Mouse (Mus musculus): ENCODE results near the gene Polr3b. TPM values are rescaled to one million over a fixed set of nuclear protein-coding genes. Genes with fewer than 3 reads are reported as not detected.

Polr3b gene
- polyA plus RNA-seq, 1 experiment from 2014 or later = 4.9 TPM

- no peaks in the 10 kb centered on the region for H3K27me3 ChIP-seq (ENCODE audit: control insufficient read depth, insufficient read depth, low read depth, low read length)
- 84% methylated on average over 7 of the region's 7 CpGs for WGBS (ENCODE audit: insufficient replicate concordance)
- no peak overlapping the region for H3K9ac ChIP-seq (ENCODE audit: low read depth, low read length)
- no peaks in the 10 kb centered on the region for H3K9me3 ChIP-seq (replicated peaks; ENCODE audit: control insufficient read depth, low read length)
- no peaks in the 10 kb centered on the region; the same call in 1 of the 2 replicates for H3K36me3 ChIP-seq (ENCODE audit: control insufficient read depth, insufficient read depth)
- no peaks in the 10 kb centered on the region for H3K4me1 ChIP-seq (ENCODE audit: control insufficient read depth, low read depth, low read length)
- H3K4me2 ChIP-seq (ENCODE audit: low read depth, low read length) = no peak overlapping the region
- no peak for ATAC-seq (ENCODE audit: low read depth)
- H3K27ac ChIP-seq (ENCODE audit: low read length) = no peak overlapping the region
- no peak overlapping the region for H3K4me3 ChIP-seq (ENCODE audit: low read depth, low read length)
Measured at GRCm38 (mm10) chr10:84716581-84716980, 94.5 kb downstream of the Polr3b start.

- Histone ChIP-seq H3K4me2 (ENCODE audit: low read depth, low read length) (no peak overlapping the region), H3K9me3 (replicated peaks; ENCODE audit: control insufficient read depth, low read length) (no peaks in the 10 kb centered on the region), H3K27me3 (ENCODE audit: control insufficient read depth, insufficient read depth, low read depth, low read length) (no peaks in the 10 kb centered on the region), H3K4me1 (ENCODE audit: control insufficient read depth, low read depth, low read length) (no peaks in the 10 kb centered on the region), H3K27ac (ENCODE audit: low read length) (no peak overlapping the region), H3K9ac (ENCODE audit: low read depth, low read length) (no peak overlapping the region), H3K4me3 (ENCODE audit: low read depth, low read length) (no peak overlapping the region), H3K36me3 (ENCODE audit: control insufficient read depth, insufficient read depth) (no peaks in the 10 kb centered on the region; the same call in 1 of the 2 replicates)
- no peak for ATAC-seq (ENCODE audit: low read depth)
- 72% methylated on average over 12 of the region's 12 CpGs for WGBS (ENCODE audit: insufficient replicate concordance)
Measured at GRCm38 (mm10) chr10:84722711-84723110, 100.6 kb downstream of the Polr3b start.

- no peak overlapping the region for H3K27ac ChIP-seq (ENCODE audit: low read length)
- ATAC-seq (ENCODE audit: low read depth) = no peak
- H3K27me3 ChIP-seq (ENCODE audit: control insufficient read depth, insufficient read depth, low read depth, low read length) = no peaks in the 10 kb centered on the region
- H3K9me3 ChIP-seq (replicated peaks; ENCODE audit: control insufficient read depth, low read length) = no peaks in the 10 kb centered on the region
- WGBS (ENCODE audit: insufficient replicate concordance) = 78% methylated on average over 12 of the region's 12 CpGs
- H3K36me3 ChIP-seq (ENCODE audit: control insufficient read depth, insufficient read depth) = no peaks in the 10 kb centered on the region
- no peak overlapping the region for H3K4me3 ChIP-seq (ENCODE audit: low read depth, low read length)
- H3K9ac ChIP-seq (ENCODE audit: low read depth, low read length) = no peak overlapping the region
- no peaks in the 10 kb centered on the region for H3K4me1 ChIP-seq (ENCODE audit: control insufficient read depth, low read depth, low read length)
- H3K4me2 ChIP-seq (ENCODE audit: low read depth, low read length) = no peak overlapping the region
Measured at GRCm38 (mm10) chr10:84727005-84727404, 104.9 kb downstream of the Polr3b start.

- no peak overlapping the region for H3K9ac ChIP-seq (ENCODE audit: low read depth, low read length)
- WGBS (ENCODE audit: insufficient replicate concordance) = 72% methylated on average over 4 of the region's 4 CpGs
- no peaks in the 10 kb centered on the region for H3K27me3 ChIP-seq (ENCODE audit: control insufficient read depth, insufficient read depth, low read depth, low read length)
- no peaks in the 10 kb centered on the region for H3K36me3 ChIP-seq (ENCODE audit: control insufficient read depth, insufficient read depth)
- no peaks in the 10 kb centered on the region for H3K4me1 ChIP-seq (ENCODE audit: control insufficient read depth, low read depth, low read length)
- no peak overlapping the region for H3K4me3 ChIP-seq (ENCODE audit: low read depth, low read length)
- H3K27ac ChIP-seq (ENCODE audit: low read length) = no peak overlapping the region
- H3K9me3 ChIP-seq (replicated peaks; ENCODE audit: control insufficient read depth, low read length) = no peaks in the 10 kb centered on the region
- ATAC-seq (ENCODE audit: low read depth) = no peak
- H3K4me2 ChIP-seq (ENCODE audit: low read depth, low read length) = no peak overlapping the region
Measured at GRCm38 (mm10) chr10:84727760-84728159, 105.7 kb downstream of the Polr3b start.

- H3K9me3 ChIP-seq (replicated peaks; ENCODE audit: control insufficient read depth, low read length) = no peaks in the 10 kb centered on the region
- 63% methylated on average over 3 of the region's 3 CpGs for WGBS (ENCODE audit: insufficient replicate concordance)
Measured at GRCm38 (mm10) chr10:84730078-84730477, 108.0 kb downstream of the Polr3b start.

GRCm38 (mm10) chr10:84730956-84731355, 108.9 kb downstream of the Polr3b start:
- Histone ChIP-seq H3K4me1 (ENCODE audit: control insufficient read depth, low read depth, low read length) (no peaks in the 10 kb centered on the region), H3K36me3 (ENCODE audit: control insufficient read depth, insufficient read depth) (no peaks in the 10 kb centered on the region), H3K9me3 (replicated peaks; ENCODE audit: control insufficient read depth, low read length) (no peaks in the 10 kb centered on the region), H3K27ac (ENCODE audit: low read length) (no peak overlapping the region), H3K27me3 (ENCODE audit: control insufficient read depth, insufficient read depth, low read depth, low read length) (no peaks in the 10 kb centered on the region), H3K4me3 (ENCODE audit: low read depth, low read length) (no peak overlapping the region), H3K9ac (ENCODE audit: low read depth, low read length) (no peak overlapping the region), H3K4me2 (ENCODE audit: low read depth, low read length) (no peak overlapping the region)
- WGBS (ENCODE audit: insufficient replicate concordance) = 66% methylated on average over 9 of the region's 9 CpGs
- ATAC-seq (ENCODE audit: low read depth) = no peak

More at GRCm38 (mm10) chr10:84730078-84730477, 108.0 kb downstream of the Polr3b start:
- ATAC-seq (ENCODE audit: low read depth) = no peak
- no peak overlapping the region for H3K4me3 ChIP-seq (ENCODE audit: low read depth, low read length)
- H3K36me3 ChIP-seq (ENCODE audit: control insufficient read depth, insufficient read depth) = no peaks in the 10 kb centered on the region
- H3K27me3 ChIP-seq (ENCODE audit: control insufficient read depth, insufficient read depth, low read depth, low read length) = no peaks in the 10 kb centered on the region
- H3K4me2 ChIP-seq (ENCODE audit: low read depth, low read length) = no peak overlapping the region
- H3K9ac ChIP-seq (ENCODE audit: low read depth, low read length) = no peak overlapping the region
- no peak overlapping the region for H3K27ac ChIP-seq (ENCODE audit: low read length)
- no peaks in the 10 kb centered on the region for H3K4me1 ChIP-seq (ENCODE audit: control insufficient read depth, low read depth, low read length)

GRCm38 (mm10) chr10:84733511-84733910, 111.4 kb downstream of the Polr3b start:
- 65% methylated on average over 6 of the region's 6 CpGs for WGBS (ENCODE audit: insufficient replicate concordance)
- no peaks in the 10 kb centered on the region for H3K9me3 ChIP-seq (replicated peaks; ENCODE audit: control insufficient read depth, low read length)
- H3K4me3 ChIP-seq (ENCODE audit: low read depth, low read length) = no peak overlapping the region
- H3K4me1 ChIP-seq (ENCODE audit: control insufficient read depth, low read depth, low read length) = no peaks in the 10 kb centered on the region
- no peak overlapping the region for H3K27ac ChIP-seq (ENCODE audit: low read length)
- no peaks in the 10 kb centered on the region for H3K36me3 ChIP-seq (ENCODE audit: control insufficient read depth, insufficient read depth)
- no peaks in the 10 kb centered on the region for H3K27me3 ChIP-seq (ENCODE audit: control insufficient read depth, insufficient read depth, low read depth, low read length)
- ATAC-seq (ENCODE audit: low read depth) = no peak
- no peak overlapping the region for H3K4me2 ChIP-seq (ENCODE audit: low read depth, low read length)
- no peak overlapping the region for H3K9ac ChIP-seq (ENCODE audit: low read depth, low read length)

- Histone ChIP-seq H3K27me3 (ENCODE audit: control insufficient read depth, insufficient read depth, low read depth, low read length) (peaks cover 83% of the 10 kb centered on the region), H3K9ac (ENCODE audit: low read depth, low read length) (no peak overlapping the region), H3K36me3 (ENCODE audit: control insufficient read depth, insufficient read depth) (no peaks in the 10 kb centered on the region), H3K4me2 (ENCODE audit: low read depth, low read length) (no peak overlapping the region), H3K27ac (ENCODE audit: low read length) (no peak overlapping the region), H3K9me3 (replicated peaks; ENCODE audit: control insufficient read depth, low read length) (no peaks in the 10 kb centered on the region), H3K4me3 (ENCODE audit: low read depth, low read length) (no peak overlapping the region), H3K4me1 (ENCODE audit: control insufficient read depth, low read depth, low read length) (no peaks in the 10 kb centered on the region; the same call in 1 of the 2 replicates)
- 1% methylated on average over 62 of the region's 66 CpGs for WGBS (ENCODE audit: insufficient replicate concordance)
- ATAC-seq (ENCODE audit: low read depth) = no peak
Measured at GRCm38 (mm10) chr10:84754851-84755785, 133.0 kb downstream of the Polr3b start.

- Histone ChIP-seq H3K27me3 (ENCODE audit: control insufficient read depth, insufficient read depth, low read depth, low read length) (peaks cover 90% of the 10 kb centered on the region), H3K36me3 (ENCODE audit: control insufficient read depth, insufficient read depth) (no peaks in the 10 kb centered on the region), H3K4me3 (ENCODE audit: low read depth, low read length) (no peak within 1 kb of the TSS), H3K9ac (ENCODE audit: low read depth, low read length) (no peak within 1 kb of the TSS), H3K4me2 (ENCODE audit: low read depth, low read length) (peak within 1 kb of the TSS; percentile 36; the same call in 1 of the 2 replicates), H3K4me1 (ENCODE audit: control insufficient read depth, low read depth, low read length) (no peaks in the 10 kb centered on the region; the same call in 1 of the 2 replicates), H3K9me3 (replicated peaks; ENCODE audit: control insufficient read depth, low read length) (no peaks in the 10 kb centered on the region), H3K27ac (ENCODE audit: low read length) (no peak within 1 kb of the TSS)
- under 1% methylated on average over 24 of the region's 24 CpGs for WGBS (ENCODE audit: insufficient replicate concordance)
- no peak for ATAC-seq (ENCODE audit: low read depth)
Measured at GRCm38 (mm10) chr10:84755786-84756203, 133.7 kb downstream of the Polr3b start, which contains the start of gene Rfx4. Gene Rfx4 (plus strand): TSS chr10:84756062.
